Mouse (Mus musculus): ENCODE results near the gene Zkscan4. TPM values are rescaled to one million over a fixed set of nuclear protein-coding genes. Genes with fewer than 3 reads are reported as not detected.

The Zkscan4 gene
- polyA plus RNA-seq, 1 experiment from 2014 or later: 3.3 TPM

MicroRNAs within 50 kb of the gene (microRNA counts, 519-probe panel; counts per million panel counts)
- microRNA mmu-miR-1896: 3,974 counts per million, percentile 78 among the panel's probes with 10 or more counts

Small RNA genes within 50 kb of the gene (microRNA-seq; reads per million reads assigned to microRNA genes)
- gene Mir1896: not detected

Other genes starting within 250 kb of the Zkscan4 start
- not detected in 2 replicates for gene Gpx5, start 186.2 kb upstream of the Zkscan4 start, polyA plus RNA-seq (2016; fragmentation: Nextera tagmentation; extraction: Ambion mirVana)
- gene Gpx6, start 166.8 kb upstream of the Zkscan4 start, polyA plus RNA-seq (2016; fragmentation: Nextera tagmentation; extraction: Ambion mirVana): 0.62 and 0.91 TPM in 2 replicates
- gene Olfr1367, start 132.0 kb upstream of the Zkscan4 start, polyA plus RNA-seq (2016; fragmentation: Nextera tagmentation; extraction: Ambion mirVana): not detected in 2 replicates
- 19.6 and 19.7 TPM in 2 replicates for gene Zscan12, start 116.1 kb upstream of the Zkscan4 start, polyA plus RNA-seq (2016; fragmentation: Nextera tagmentation; extraction: Ambion mirVana)
- 88.7 and 100 TPM in 2 replicates for gene Zkscan3, start 76.2 kb upstream of the Zkscan4 start, polyA plus RNA-seq (2016; fragmentation: Nextera tagmentation; extraction: Ambion mirVana)
- 4.9 and 5.1 TPM in 2 replicates for gene Pgbd1, start 37.8 kb upstream of the Zkscan4 start, polyA plus RNA-seq (2016; fragmentation: Nextera tagmentation; extraction: Ambion mirVana)
- gene Zscan26, start 25.2 kb upstream of the Zkscan4 start, polyA plus RNA-seq (2016; fragmentation: Nextera tagmentation; extraction: Ambion mirVana): 26.1 and 29.9 TPM in 2 replicates
- gene Nkapl, start 10.4 kb upstream of the Zkscan4 start, polyA plus RNA-seq (2016; fragmentation: Nextera tagmentation; extraction: Ambion mirVana): 2.0 and 2.4 TPM in 2 replicates
- not detected in 2 replicates for gene Gm10065, start 534 bp downstream of the Zkscan4 start, polyA plus RNA-seq (2016; fragmentation: Nextera tagmentation; extraction: Ambion mirVana)
- gene AK157302, start 16.3 kb downstream of the Zkscan4 start, polyA plus RNA-seq (2016; fragmentation: Nextera tagmentation; extraction: Ambion mirVana): 0.20 and 0.28 TPM in 2 replicates
- gene Gm11273, start 22.5 kb downstream of the Zkscan4 start, polyA plus RNA-seq (2016; fragmentation: Nextera tagmentation; extraction: Ambion mirVana): 3.6 and 5.0 TPM in 2 replicates
- 6.8 and 9.6 TPM in 2 replicates for gene Zkscan8, start 52.2 kb downstream of the Zkscan4 start, polyA plus RNA-seq (2016; fragmentation: Nextera tagmentation; extraction: Ambion mirVana)
- 0.06 TPM in 1 of 2 replicates, not detected in the other for gene Olfr1366, start 63.9 kb downstream of the Zkscan4 start, polyA plus RNA-seq (2016; fragmentation: Nextera tagmentation; extraction: Ambion mirVana)
- gene Olfr1535, start 81.0 kb downstream of the Zkscan4 start, polyA plus RNA-seq (2016; fragmentation: Nextera tagmentation; extraction: Ambion mirVana): not detected in 2 replicates
- gene Olfr1364, start 102.9 kb downstream of the Zkscan4 start, polyA plus RNA-seq (2016; fragmentation: Nextera tagmentation; extraction: Ambion mirVana): not detected in 2 replicates
- not detected in 2 replicates for gene Olfr1362, start 135.1 kb downstream of the Zkscan4 start, polyA plus RNA-seq (2016; fragmentation: Nextera tagmentation; extraction: Ambion mirVana)
- gene Olfr11, start 163.6 kb downstream of the Zkscan4 start, polyA plus RNA-seq (2016; fragmentation: Nextera tagmentation; extraction: Ambion mirVana): not detected in 2 replicates
- gene Olfr1361, start 184.5 kb downstream of the Zkscan4 start, polyA plus RNA-seq (2016; fragmentation: Nextera tagmentation; extraction: Ambion mirVana): not detected in 2 replicates
- not detected in 2 replicates for gene Olfr1360, start 198.5 kb downstream of the Zkscan4 start, polyA plus RNA-seq (2016; fragmentation: Nextera tagmentation; extraction: Ambion mirVana)
- gene Olfr1359, start 219.2 kb downstream of the Zkscan4 start, polyA plus RNA-seq (2016; fragmentation: Nextera tagmentation; extraction: Ambion mirVana): not detected in 2 replicates
- gene Hist1h2bl, start 237.2 kb downstream of the Zkscan4 start, polyA plus RNA-seq (2016; fragmentation: Nextera tagmentation; extraction: Ambion mirVana): 1.7 and 2.0 TPM in 2 replicates
- gene Hist1h2ai, start 237.5 kb downstream of the Zkscan4 start, polyA plus RNA-seq (2016; fragmentation: Nextera tagmentation; extraction: Ambion mirVana): 19.5 and 28.4 TPM in 2 replicates
- 8.0 and 10.2 TPM in 2 replicates for gene Hist1h3h, start 238.8 kb downstream of the Zkscan4 start, polyA plus RNA-seq (2016; fragmentation: Nextera tagmentation; extraction: Ambion mirVana)
- gene Hist1h2bm, start 243.1 kb downstream of the Zkscan4 start, polyA plus RNA-seq (2016; fragmentation: Nextera tagmentation; extraction: Ambion mirVana): 6.8 and 7.9 TPM in 2 replicates